Mouse (Mus musculus) 416B (cell line): ENCODE data around the gene Hist1h2ad.
"Not testable (repeated sequence)": the region's sequence is repeated elsewhere in the genome, so short reads cannot be mapped to it uniquely, and the experiment has no call there.

Experiments used
- DNase-seq: peaks from one replicate; pipeline ENCODE4 v3.0.0; 2011; ENCODE audit warnings: low read depth

The Hist1h2ad gene

GRCm38 (mm10) chr13:23584331-23584730, 10.2 kb downstream of the Hist1h2ad start:
- peak; percentile 68 for DNase-seq

GRCm38 (mm10) chr13:23585029-23585441, 10.9 kb downstream of the Hist1h2ad start:
- DNase-seq, result peak; percentile 91

GRCm38 (mm10) chr13:23585442-23586098, 11.4 kb downstream of the Hist1h2ad start:
- DNase-seq, result peak; percentile 99

GRCm38 (mm10) chr13:23586099-23586939, 12.1 kb downstream of the Hist1h2ad start:
- peak; percentile 73 for DNase-seq

- peak; percentile 68 for DNase-seq
Observed at GRCm38 (mm10) chr13:23586940-23587225, 12.7 kb downstream of the Hist1h2ad start.

- no peak for DNase-seq
Observed at GRCm38 (mm10) chr13:23591206-23591605, 17.0 kb downstream of the Hist1h2ad start.

- not testable (repeated sequence) for DNase-seq
Observed at GRCm38 (mm10) chr13:23591886-23592285, 17.7 kb downstream of the Hist1h2ad start.

GRCm38 (mm10) chr13:23592614-23593013, 18.4 kb downstream of the Hist1h2ad start:
- no peak for DNase-seq

- peak; percentile 85 for DNase-seq
Observed at GRCm38 (mm10) chr13:23593051-23593770, 19.0 kb downstream of the Hist1h2ad start.

- DNase-seq, result no peak
Observed at GRCm38 (mm10) chr13:23595185-23595584, 21.0 kb downstream of the Hist1h2ad start.

GRCm38 (mm10) chr13:23595622-23596372, 21.6 kb downstream of the Hist1h2ad start:
- no peak for DNase-seq

- DNase-seq, result peak; percentile 89
Observed at GRCm38 (mm10) chr13:23597957-23598356, 23.8 kb downstream of the Hist1h2ad start.

- DNase-seq, result no peak
Observed at GRCm38 (mm10) chr13:23603182-23603699, 29.1 kb downstream of the Hist1h2ad start.

- no peak for DNase-seq
Observed at GRCm38 (mm10) chr13:23604452-23604851, 30.3 kb downstream of the Hist1h2ad start.

GRCm38 (mm10) chr13:23605052-23605451, 30.9 kb downstream of the Hist1h2ad start:
- no peak for DNase-seq

- peak; percentile 91 for DNase-seq
Observed at GRCm38 (mm10) chr13:23609209-23609608, 35.0 kb downstream of the Hist1h2ad start.

- peak; percentile 28 for DNase-seq
Observed at GRCm38 (mm10) chr13:23609844-23610243, 35.7 kb downstream of the Hist1h2ad start.

- DNase-seq, result peak; percentile 69
Observed at GRCm38 (mm10) chr13:23610393-23610792, 36.2 kb downstream of the Hist1h2ad start.

- no peak for DNase-seq
Observed at GRCm38 (mm10) chr13:23611638-23612037, 37.5 kb downstream of the Hist1h2ad start.

GRCm38 (mm10) chr13:23620056-23620732, 46.0 kb downstream of the Hist1h2ad start:
- peak; percentile 70 for DNase-seq
